Mouse (Mus musculus) c-Kit-positive CD71-positive TER-119-negative erythroid progenitor cells, embryonic 14.5 days (primary cell): ENCODE results near the gene Tyw1.
A peak's percentile ranks its signal among the peaks of the same experiment; 100 is the strongest.

Experiments used
- DNase-seq: peaks from one replicate; pipeline ENCODE4 v3.0.0-alpha.2; 2013; ENCODE audit warnings: low read depth

Gene Tyw1

DNA sequence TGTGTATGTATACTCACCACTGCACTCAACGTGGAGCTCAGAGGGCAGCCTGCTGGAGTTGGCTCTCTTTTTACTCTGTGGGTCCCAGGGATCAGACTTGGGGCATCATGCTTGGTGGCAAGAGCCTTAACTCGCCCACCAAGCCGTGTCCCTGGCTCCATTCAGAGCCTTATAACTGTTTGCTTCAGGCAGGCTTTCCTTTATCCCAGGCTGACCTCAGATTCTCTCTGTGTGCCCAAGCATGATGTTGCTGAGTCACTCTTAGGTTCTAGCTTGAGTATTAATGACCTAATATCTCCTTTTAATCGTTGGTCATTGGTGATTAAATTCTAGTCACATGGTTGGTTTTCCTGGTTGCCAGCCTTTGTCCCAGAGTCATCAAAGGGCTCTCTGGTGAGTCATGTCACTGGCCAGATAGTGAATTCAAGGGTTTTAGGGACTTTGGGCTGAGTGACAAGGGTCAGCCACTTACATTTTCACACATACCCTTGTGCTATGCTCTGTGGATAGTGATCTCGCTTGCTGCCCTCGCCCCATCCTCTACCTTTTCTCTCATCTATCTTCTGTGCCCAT, 9.1 kb downstream of the Tyw1 start:
- no peak for DNase-seq

DNA sequence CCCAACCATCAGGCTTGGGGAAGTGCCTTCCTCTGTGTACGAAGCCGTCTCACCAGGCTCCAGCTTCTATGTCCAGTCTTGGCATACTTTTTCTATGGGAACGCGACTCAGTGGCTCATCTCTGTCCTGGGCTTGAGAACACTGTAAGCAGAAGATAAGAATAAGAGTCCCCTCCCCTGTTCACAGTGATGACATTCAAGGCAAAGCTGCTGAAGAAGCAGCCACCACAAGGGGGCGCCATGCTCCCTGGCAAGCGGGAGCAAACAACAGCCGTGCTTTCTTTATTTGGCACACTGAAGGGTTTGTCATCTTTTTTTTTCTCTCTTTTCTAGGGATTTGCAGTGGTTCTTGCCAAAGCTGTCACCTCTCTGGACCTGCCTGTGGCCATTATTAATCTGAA, 11.2 kb downstream of the Tyw1 start:
- peak; percentile 76 for DNase-seq

DNA sequence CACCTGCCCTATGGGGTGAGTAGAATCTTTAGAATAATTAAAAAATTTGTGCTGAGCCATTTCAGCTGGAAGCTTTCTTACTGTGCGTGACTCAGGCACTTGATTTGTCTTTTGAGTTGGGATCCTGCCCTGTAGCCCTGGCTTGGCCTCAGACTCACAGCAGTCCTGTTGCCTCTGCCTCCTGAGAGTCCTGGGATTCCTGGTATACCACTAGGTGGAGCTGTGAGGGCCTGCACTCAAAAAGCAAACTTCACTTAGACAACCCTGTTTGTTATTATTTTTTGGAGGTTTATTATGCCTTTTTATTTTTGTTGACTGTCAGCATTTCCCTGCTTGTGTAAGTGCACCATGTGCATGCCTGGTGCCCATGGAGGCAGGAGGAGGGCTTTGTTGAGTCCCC, 11.9 kb downstream of the Tyw1 start:
- DNase-seq: no peak

DNA sequence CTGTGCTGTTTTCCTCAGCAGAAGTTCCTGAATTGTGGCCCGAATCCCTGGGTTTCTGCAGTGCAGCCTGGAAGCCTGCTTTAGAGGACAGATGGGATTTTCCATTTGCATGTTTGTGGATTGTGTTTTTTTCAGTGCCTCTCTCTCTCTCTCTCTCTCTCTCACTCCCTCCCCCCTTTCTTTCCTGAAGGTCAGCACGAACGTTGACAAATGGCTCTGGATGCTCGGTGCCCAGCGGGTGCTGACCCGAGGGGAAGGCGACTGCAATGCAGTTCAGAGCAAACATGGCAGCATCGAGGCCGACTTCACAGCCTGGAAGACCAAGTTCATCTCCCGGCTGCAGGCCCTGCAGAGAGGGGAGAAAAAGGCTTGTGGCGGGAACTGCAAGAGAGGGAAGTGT, 13.6 kb downstream of the Tyw1 start:
- DNase-seq: no peak

DNA sequence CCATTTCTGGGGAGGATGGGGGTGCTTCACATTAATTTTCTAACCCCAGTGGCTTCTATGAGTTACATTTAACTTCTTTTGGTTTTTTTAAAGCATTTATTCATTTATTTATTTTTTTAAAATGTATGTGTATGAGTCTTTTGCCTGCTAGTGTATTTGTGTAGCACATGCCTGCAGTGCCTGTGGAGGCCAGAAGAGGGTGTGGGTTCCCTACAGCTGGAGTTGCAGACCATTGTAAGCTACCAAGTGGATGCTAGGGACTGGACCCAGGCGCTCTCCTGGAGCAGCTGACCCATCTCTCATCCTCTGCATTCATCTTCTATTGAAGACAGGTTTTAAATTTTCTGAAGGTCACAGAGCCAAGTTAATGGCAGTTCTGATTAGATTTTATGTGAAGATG, 16.9 kb downstream of the Tyw1 start:
- no peak for DNase-seq

DNA sequence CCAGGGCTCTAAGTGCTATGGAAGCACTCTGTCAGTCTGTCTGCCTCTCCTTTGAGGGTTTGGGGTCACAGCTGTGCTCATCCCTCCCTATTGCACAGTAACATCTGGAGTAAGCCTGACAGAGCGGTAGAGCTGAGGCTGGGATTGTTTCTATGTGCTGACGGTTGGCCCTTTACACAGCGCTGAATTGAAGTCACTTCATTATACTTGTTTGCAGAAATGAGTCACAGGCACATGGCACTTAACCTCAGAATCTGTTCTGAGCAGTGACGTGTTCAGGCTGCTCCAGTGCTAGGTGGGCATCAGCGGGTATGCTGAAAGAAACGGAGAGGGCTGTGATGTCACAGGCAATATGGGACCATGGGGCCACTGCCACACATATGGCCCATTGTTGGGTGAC, 17.6 kb downstream of the Tyw1 start:
- DNase-seq: no peak

DNA sequence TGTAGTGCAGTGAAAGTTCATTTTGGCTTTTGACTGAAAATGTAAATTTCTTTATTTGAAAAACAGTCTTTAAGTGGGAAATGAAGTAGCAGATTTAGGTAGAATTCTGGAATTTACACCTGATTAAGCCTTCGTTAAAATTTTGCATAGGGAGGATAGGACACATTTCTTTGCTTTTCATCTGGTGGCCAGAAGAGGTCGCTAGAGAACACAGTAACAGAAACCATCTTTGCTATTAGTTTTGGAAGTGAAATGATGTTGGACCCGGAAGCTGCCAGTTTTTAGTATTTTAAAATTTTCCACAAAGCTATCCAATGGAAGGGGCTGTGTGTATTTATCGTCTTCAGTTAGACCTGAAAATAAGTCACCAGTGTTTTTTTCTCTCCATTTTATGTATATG, 20.1 kb downstream of the Tyw1 start:
- DNase-seq: no peak

DNA sequence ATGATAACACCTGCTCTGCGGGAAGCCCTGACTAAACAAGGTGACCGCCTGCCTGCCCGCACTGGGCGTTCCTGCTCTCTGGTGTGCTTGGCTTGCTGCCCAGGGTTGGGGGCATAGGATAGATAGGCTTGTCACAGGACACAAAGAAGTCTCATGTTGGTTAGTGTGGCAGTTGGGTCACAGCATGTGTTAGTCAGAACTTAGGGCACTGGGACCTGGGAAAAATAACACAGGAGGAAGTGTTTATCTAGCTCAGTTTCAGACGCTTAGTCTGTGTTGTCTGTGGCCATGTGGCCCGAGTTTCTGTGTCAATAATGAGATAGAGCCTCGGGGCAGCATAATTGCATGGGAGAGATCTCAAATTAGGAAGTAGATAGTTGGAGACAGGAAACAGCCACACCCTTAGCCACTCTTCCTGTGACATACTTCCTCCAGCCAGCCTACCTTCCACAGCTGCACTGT, 22.6 kb downstream of the Tyw1 start:
- DNase-seq: no peak

DNA sequence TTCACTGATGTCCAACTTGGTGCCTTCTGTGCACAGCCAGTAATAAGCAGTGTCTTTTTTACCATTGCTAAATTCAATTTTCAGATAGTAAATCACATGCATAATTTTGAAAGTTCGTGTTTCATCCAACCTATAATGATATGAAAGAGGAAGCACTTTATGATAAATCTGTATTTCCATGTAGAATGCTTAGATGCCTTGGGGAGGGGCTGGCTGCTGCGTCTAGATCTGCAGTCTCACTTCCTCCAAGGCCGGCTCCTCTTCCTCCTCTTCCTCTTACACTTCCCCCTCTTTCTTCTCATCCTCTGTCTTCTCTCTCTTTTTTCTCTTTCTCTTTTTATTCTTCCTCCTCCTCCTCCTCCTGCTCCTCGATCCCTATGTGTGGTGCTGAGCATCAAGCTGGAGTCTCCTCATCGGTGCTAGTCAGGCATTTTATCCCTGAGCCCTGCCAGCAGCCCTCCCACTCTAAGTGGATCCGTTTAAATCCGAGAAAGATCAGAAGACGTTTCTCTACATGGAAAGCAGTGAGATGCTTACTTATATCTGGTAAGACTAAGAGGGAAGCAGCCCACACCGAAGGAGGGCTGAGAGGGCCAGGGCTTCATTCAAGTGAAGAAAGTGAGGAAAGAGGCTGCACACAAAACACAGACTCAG, 27.8 kb downstream of the Tyw1 start:
- no peak for DNase-seq

DNA sequence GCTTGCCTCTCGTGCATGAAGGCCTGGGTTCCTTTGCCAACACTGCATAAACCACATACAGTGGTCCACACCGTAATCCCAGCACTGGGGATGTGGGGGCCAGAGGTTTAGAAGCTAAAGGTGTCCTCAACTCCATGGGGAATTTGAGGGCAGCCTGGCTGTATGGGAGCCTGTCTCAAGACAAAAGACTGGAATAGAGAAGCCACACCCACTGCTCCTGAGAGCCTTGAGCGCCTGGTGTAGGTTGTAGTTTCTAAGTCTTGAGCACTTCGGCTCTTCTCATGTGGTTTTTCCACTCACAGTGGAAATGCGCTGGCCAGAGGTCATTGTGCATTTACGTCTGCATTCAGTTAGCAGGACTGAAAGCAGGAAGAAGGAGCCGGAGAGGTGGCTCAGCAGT, 32.7 kb downstream of the Tyw1 start:
- no peak for DNase-seq

DNA sequence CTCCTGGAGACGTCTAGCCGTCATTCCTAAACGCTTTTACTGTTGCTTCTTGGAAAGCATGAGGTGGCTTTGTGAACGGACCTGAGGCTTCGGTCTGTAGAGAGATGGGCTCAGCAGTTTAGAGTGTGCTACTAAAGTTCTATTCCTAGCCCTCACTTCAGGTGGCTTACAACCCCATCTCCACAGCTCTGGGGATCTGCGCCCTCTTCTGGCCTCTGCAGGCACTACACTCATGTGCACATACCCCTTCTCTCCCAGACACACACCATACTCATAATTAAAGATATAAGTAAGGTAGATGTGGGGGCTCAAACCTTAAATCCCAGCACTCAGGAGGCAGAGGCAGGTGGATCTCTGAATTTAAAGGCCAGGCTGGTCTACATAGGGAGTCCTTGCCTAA, 34.8 kb downstream of the Tyw1 start:
- DNase-seq: no peak

DNA sequence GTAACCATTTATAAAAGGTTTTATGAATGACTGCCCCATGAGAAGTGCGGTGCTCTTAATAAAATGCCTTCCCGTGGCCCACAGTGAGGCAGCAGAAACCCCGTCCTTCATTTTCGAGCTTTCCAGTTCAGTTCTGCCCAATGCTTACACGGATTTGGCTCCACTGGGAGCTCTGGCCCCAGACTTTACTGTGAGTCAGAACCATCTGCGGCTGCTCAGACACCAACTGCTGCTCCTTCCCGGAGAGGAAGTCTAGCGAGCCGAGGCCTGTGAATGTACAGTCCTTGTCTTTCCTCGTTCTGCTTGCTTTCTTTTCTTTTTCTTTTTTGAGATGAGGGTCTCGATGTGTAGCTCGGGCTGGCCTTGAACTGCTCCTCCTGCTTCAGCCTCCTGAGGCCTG, 35.4 kb downstream of the Tyw1 start:
- DNase-seq: no peak

DNA sequence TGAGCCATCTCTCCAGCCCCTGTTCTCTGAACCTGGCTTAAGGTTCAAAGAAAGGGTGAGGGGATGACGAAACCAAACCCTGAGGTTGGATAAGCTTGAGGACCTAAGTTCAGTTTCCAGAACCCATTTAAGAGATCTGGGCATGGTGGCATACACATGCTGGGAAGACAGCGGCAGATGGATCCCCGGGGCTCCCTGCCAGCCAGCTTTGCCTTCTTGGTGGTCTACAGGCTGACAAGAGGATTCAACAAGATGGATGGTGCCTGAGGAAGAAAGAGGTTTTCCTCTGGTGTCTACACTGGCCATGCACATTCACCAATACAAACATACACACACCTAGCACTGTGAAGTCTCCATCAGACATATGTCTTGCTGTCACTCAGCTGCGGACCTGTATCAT, 37.6 kb downstream of the Tyw1 start:
- no peak for DNase-seq

DNA sequence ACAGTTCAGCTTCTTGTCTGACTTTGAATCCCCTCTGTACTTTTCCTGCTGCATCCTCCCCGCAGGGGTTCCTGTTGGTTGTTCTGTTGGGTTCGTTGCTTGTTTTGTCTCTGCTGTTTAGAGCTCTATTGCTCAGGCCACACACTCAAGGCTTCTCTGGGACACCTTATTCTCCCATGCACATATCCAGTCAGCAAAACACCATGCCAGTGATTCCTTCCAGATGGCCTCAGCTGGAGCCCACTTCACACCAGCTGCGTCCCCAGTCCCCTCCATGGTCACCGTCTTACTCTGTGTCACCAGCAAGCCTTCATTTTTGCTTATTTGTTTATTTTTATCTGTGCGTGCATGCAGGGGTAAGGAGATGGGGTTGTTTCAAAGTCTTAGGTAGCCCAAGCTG, 38.5 kb downstream of the Tyw1 start:
- no peak for DNase-seq

DNA sequence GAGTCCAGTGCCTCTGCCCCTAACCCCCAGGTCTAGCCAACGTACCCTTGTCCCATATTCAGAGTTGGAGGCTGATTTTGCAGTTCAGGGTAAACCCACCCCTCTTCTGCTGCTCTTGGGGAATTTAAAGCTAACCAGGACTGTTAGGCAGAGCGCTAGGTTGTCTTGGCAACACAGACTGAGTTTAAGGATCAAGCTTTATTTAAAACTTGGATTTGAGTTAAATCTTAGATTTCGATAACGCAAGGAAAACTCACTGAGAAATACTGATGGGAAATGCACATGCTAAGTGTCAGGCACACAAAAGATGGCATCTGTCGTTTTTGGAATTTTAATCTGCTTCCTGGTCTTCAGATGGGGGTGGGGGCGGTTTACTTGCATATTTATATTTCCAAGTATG, 39.2 kb downstream of the Tyw1 start:
- no peak for DNase-seq

DNA sequence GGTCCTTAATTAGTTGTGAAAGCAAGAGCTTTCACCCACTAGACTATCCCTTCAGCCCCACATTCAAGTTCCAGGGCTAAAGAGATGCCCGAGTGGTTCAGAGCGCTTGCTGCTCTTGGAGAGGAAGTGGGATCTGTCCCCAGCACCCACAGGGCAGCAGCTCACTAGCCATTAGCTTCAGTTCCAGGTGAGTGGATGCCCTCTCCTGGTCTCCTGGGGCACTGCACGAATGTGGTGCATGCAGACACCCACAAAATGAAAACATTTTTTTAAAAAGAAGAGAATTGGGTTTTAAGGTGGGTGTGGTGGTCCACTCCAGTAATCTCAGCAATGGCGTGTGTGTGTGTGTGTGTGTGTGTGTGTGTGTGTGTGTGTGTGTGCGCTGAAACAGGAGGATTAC, 40.7 kb downstream of the Tyw1 start:
- no peak for DNase-seq

DNA sequence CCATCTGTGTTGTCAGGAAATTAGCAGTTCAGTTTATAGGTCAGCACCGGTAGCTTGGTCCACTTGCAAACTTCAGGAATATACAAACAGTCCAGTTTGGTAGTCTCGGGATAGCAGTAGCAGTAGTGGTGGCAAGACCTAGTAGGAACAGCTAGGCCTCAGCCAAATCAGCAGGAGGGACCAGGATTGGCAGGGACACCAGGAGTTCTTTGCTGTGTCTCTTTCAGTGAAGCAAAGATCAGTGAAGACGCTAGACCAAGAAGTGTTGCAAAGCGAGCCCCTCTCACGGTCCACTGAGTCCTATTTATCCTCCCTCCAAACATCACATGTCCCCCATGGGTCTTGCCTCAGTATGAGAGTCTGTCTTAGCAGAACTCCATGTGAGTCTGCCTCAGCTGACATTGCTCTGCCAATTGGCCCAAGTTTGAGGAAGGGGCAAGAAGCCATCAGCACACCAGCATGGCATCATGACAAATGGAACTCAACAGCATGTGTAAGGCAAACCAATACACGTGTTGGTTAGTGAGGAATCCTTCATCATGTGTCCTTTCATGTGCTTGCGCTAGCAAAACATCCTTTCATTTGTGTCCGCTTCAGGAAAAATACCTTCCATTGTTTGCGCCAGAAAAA, 43.5 kb downstream of the Tyw1 start:
- DNase-seq: no peak

DNA sequence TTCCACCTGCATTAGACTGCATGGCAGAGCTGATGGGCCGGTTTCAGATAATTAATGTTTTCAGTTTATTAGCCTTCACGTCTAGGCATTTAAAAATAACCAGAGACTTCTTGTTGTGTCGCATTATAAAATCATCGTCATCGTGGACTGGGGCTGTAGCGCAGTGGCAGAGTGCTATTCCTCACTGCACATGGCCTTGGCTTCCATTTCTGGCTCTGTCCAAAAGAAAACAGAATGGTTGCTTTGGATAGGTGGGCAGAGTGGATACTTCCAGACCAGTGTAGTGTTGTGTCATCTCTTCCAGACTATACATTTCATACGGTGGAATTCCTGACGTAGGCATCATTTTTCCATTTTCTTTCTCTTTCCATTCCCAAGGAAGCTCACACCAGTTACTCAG, 44.1 kb downstream of the Tyw1 start:
- no peak for DNase-seq

DNA sequence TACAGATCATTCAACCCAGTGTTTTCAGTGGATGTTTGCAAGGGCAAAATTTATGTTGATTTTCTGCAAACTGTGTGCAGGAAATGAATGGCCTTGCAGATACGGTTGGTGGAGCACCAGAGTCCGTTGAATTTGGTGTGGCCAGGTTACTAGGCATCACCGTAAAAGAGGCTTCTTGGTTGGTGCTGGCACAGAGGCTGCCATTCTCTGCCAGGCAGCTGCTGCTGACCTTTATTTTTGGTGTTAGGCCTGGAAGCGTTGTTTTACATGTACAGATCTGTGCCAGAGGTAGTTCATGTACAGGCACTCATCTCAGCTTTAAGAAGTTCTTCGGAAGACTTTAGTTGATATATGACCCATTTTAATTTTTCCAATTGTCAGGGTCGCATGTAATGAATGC, 48.2 kb downstream of the Tyw1 start:
- no peak for DNase-seq

DNA sequence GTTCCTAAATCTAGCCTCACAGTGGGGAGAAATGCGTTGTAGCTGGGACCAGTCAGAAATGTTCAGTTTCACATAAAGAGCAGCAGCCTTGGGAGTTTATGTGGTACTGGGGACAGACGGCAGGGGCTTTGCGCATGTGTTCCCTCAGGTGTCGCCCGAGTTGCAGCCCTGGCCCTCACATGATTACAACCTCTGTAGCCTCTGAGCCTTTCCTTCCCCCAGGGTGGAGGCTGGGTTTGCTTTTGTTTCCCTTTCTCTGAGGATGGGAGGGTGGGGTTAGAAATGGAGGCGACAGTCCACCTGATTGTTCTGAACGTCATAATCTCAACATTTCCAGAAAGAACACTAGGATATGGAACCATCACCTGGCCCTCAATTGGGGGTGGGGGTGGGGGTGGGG, 52.5 kb downstream of the Tyw1 start:
- DNase-seq: no peak

DNA sequence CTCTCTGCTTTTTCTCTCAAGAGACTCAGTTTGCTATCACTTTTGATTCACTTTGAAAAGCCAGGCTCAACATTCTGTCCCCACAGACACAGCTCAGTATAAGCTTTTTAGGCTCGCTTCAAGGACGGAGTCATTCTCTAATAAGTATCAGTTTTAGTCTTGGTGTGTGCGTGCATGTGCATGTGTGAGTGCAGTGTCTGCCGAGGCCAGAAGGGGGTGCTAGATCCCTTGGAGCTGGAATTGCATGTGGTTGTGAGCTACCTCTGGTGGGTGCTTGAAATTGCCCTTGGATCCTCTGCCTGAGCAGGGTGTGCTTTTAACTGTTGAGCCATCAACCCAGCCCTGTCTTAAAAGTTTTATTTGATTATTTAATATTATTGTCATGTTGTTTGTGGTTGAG, 54.7 kb downstream of the Tyw1 start:
- DNase-seq: no peak

DNA sequence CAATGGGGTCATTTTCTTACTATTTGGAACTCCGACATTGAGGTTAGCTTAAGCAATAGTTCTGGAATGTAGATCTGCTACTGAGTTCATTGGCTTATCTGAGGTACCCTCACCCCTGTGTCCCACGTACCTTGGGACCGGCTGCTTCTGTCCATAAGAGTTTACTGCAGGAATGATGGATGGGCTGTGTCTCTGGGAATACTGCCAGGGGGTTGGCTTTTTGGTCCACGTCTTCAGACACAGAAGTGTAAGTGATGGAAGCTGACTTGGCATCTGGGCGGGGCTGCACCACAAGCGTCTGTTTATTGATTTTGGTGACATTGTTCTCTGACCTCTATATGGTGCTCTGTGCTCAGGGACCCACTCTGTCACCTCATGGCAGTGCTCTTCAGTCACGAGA, 55.4 kb downstream of the Tyw1 start:
- no peak for DNase-seq

DNA sequence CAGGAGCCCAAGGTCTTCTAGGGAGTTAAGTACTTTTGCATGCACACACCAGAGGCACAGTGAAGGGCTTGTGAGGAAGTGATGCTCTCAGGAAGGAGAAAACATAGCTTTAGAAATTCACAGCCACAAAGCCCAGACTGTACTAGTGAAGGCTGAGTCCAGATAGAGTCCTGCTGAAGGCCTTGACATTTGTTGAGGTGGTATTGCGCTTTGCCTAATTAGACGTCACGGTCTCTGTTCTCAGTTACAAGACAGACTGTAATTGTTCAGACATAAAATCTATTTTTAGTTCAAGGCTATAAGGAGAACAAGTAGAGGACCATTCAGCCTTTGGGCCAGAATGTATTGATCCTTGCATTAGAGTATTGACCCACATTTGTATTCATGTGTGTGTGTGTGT, 58.1 kb downstream of the Tyw1 start:
- no peak for DNase-seq

DNA sequence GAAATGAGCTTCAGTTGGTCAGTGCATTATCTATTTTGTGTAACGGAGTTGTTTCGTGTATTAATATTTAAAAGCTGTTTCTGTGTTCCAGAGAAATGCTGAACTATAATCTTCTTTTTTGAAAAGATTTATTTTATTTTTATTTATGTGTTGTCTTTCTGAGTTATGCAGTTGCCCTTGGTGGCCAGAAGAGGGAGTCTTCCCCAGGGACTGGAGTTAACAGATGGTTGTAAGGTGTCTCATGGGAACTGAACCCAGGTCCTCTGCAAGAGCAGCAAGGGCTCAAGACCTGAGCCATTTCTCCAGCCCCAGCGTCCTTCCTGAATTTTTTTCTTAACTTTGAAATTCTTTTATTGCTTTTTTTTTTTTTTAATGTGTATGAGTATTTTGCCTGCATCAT, 59.5 kb downstream of the Tyw1 start:
- no peak for DNase-seq
